Mouse (Mus musculus): ENCODE measurements around the gene Pkp4. TPM values are rescaled to one million over a fixed set of nuclear protein-coding genes. Genes with fewer than 3 reads are reported as not detected.

The Pkp4 gene
- total and polyA plus RNA-seq, 2 experiments = 38.4 to 42.7 TPM

DNA sequence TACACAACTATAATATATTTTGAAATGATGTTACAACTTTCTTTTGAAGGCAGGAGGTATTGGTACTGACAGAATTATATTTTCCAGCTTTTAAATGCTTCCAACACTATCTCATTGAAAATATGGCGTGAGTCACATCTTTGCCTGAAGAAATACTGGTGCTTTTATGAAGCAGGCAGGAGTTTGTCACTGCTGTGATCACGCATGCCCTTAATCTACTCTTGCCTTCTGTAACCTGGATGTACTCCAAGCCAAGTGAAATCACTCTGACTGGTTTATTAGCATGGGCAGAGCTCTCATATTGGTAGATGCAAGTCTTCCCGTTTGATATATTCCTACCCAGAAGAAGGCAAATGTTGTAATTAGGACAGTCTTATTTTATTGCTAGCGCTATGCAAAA is 65.7 kb downstream of the Pkp4 start:
- peak; percentile 63 for DNase-seq (ENCODE audit: extremely low read depth, low read depth, low spot score)
- WGBS = 61% methylated on average over 4 of the region's 4 CpGs
- no peaks in the 10 kb centered on the region for H3K36me3 ChIP-seq (ENCODE audit: control insufficient read depth, insufficient read depth, low read length)
- H3K9ac ChIP-seq (ENCODE audit: low read depth, low read length) = no peak overlapping the region
- H3K79me2 ChIP-seq (ENCODE audit: control insufficient read depth, insufficient read depth, low read length) = peaks cover 32% of the 10 kb centered on the region; the same call in 1 of the 2 replicates
- TF ChIP-seq POLR2A (IDR thresholded peaks at IDR 0.05; ENCODE audit: extremely low read depth, insufficient read depth, low read length) (no peak), CTCF (IDR thresholded peaks at IDR 0.05; ENCODE audit: low read depth, low read length) (no peak)
- no peak overlapping the region for H3K4me3 ChIP-seq (ENCODE audit: insufficient read depth, low read depth, low read length)
- H3K27ac ChIP-seq (replicated peaks; ENCODE audit: insufficient read depth, low read depth, low read length) = no peak overlapping the region
- no peaks in the 10 kb centered on the region for H3K27me3 ChIP-seq (ENCODE audit: control insufficient read depth, insufficient read depth, low read length)
- peaks cover 12% of the 10 kb centered on the region for H3K4me1 ChIP-seq (ENCODE audit: control insufficient read depth, insufficient read depth, low read length)

DNA sequence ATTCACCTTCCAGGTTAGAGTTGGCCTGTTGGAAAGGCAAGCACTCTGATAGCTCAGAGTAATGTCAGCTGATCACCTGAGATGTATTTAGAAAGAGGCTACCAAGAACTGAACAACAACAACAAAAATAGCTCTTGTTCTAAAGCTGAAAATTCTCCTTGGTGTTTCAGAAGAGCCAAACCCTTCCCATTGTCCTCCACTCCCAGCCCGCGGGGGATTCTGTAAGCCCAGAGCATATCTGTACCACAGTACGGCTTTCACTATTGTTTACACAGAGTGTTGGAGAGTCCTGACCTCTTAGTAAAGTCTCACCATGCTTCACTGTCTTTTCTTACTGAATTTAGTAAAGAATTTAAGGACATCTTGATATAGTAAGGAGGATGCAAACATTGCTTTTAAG is 66.4 kb downstream of the Pkp4 start:
- 28% methylated on average over 3 of the region's 3 CpGs for WGBS
- H3K4me1 ChIP-seq (ENCODE audit: control insufficient read depth, insufficient read depth, low read length) = peaks cover 12% of the 10 kb centered on the region
- TF ChIP-seq POLR2A (IDR thresholded peaks at IDR 0.05; ENCODE audit: extremely low read depth, insufficient read depth, low read length) (no peak), CTCF (IDR thresholded peaks at IDR 0.05; ENCODE audit: low read depth, low read length) (no peak)

DNA sequence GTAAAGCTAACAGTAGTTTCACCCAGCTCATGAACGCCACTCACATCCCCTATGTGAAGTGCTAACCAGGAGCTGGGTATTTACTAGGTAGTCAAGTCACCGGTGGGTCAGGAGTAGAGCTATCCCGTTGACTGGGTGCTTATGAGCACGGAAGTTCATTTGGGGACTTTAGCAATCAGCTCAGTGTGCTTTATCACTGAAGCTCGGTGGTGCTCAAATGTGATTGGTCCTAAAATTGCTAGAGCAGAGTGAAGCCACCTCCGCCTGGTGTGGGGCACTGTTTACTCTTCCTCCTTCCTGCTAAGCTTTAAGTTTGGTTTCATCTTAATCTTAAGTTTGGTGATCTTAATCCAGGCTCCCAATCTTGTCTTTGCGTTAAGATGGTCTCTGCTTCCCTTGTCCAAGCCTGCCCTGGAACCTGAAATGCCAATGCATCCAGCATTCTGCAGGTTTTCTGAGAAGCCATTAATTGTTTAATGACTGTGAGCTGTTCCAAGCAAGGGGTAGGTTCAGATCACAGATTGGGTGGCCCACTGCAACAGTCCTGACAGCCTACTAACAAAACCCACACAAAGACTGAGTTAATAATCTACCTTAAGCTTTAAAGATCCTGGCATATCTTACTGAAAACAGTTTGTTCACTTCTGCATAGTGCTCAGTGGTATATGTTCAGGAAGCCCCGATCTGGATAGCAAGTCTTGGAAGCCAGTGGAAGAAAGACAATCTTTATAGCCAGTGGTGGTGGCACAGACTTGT is 67.0 kb downstream of the Pkp4 start:
- TF ChIP-seq CTCF (IDR thresholded peaks at IDR 0.05; ENCODE audit: low read depth, low read length) (no peak), POLR2A (IDR thresholded peaks at IDR 0.05; ENCODE audit: extremely low read depth, insufficient read depth, low read length) (no peak)
- WGBS = 38% methylated on average over 8 of the region's 8 CpGs
- Histone ChIP-seq H3K79me2 (ENCODE audit: control insufficient read depth, insufficient read depth, low read length) (peaks cover 24% of the 10 kb centered on the region; the same call in 1 of the 2 replicates), H3K27me3 (ENCODE audit: control insufficient read depth, insufficient read depth, low read length) (no peaks in the 10 kb centered on the region), H3K9ac (ENCODE audit: low read depth, low read length) (no peak overlapping the region), H3K4me1 (ENCODE audit: control insufficient read depth, insufficient read depth, low read length) (peaks cover 12% of the 10 kb centered on the region), H3K4me3 (ENCODE audit: insufficient read depth, low read depth, low read length) (no peak overlapping the region), H3K36me3 (ENCODE audit: control insufficient read depth, insufficient read depth, low read length) (no peaks in the 10 kb centered on the region), H3K27ac (replicated peaks; ENCODE audit: insufficient read depth, low read depth, low read length) (no peak overlapping the region)
- no peak for DNase-seq (ENCODE audit: extremely low read depth, low read depth, low spot score)

More for the DNA sequence above, 66.4 kb downstream of the Pkp4 start:
- no peak for DNase-seq (ENCODE audit: extremely low read depth, low read depth, low spot score)
- H3K4me3 ChIP-seq (ENCODE audit: insufficient read depth, low read depth, low read length) = no peak overlapping the region
- no peak overlapping the region for H3K9ac ChIP-seq (ENCODE audit: low read depth, low read length)
- H3K36me3 ChIP-seq (ENCODE audit: control insufficient read depth, insufficient read depth, low read length) = no peaks in the 10 kb centered on the region
- no peaks in the 10 kb centered on the region for H3K27me3 ChIP-seq (ENCODE audit: control insufficient read depth, insufficient read depth, low read length)
- H3K27ac ChIP-seq (replicated peaks; ENCODE audit: insufficient read depth, low read depth, low read length) = no peak overlapping the region
- peaks cover 30% of the 10 kb centered on the region; the same call in 1 of the 2 replicates for H3K79me2 ChIP-seq (ENCODE audit: control insufficient read depth, insufficient read depth, low read length)

DNA sequence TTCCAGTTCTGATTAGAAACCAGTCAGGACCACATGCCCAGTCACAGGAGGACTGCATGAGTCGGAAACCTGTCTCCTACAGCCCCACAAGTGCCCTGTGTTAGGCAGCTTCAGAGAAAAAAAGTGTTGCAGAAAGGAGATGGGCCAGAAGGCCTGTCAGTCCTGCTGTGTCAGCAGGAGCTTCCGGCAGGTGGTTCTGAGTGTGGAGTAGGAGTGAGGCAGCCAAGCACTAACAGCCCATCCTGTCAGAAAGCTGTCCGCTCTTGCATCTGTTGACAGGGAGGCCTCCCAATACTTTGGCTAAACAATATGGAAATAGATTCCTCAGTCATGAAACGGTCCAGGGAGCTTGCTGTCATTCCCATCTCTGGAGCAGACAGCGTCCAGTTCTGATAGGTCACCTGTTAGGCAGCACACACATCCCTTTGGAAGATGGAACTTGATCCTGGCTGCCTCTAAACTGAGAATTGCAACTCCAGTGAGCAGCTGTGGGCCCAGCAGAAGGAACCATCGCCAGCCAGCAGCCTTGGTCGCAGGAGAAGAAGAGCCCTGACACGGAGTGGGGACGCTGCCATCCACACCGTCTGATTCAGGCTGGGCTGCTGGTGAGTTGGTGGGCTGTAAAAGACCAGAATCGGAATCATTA is 68.7 kb downstream of the Pkp4 start:
- DNase-seq (ENCODE audit: extremely low read depth, low read depth, low spot score) = no peak
- peaks cover 22% of the 10 kb centered on the region for H3K4me1 ChIP-seq (ENCODE audit: control insufficient read depth, insufficient read depth, low read length)
- H3K9ac ChIP-seq (ENCODE audit: low read depth, low read length) = no peak overlapping the region
- H3K4me3 ChIP-seq (ENCODE audit: insufficient read depth, low read depth, low read length) = no peak overlapping the region
- no peaks in the 10 kb centered on the region for H3K36me3 ChIP-seq (ENCODE audit: control insufficient read depth, insufficient read depth, low read length)
- no peak overlapping the region for H3K27ac ChIP-seq (replicated peaks; ENCODE audit: insufficient read depth, low read depth, low read length)
- TF ChIP-seq CTCF (IDR thresholded peaks at IDR 0.05; ENCODE audit: low read depth, low read length) = no peak
- no peak for TF ChIP-seq POLR2A (IDR thresholded peaks at IDR 0.05; ENCODE audit: extremely low read depth, insufficient read depth, low read length)
- peaks cover 17% of the 10 kb centered on the region; the same call in 1 of the 2 replicates for H3K79me2 ChIP-seq (ENCODE audit: control insufficient read depth, insufficient read depth, low read length)
- 95% methylated on average over 11 of the region's 11 CpGs for WGBS
- no peaks in the 10 kb centered on the region for H3K27me3 ChIP-seq (ENCODE audit: control insufficient read depth, insufficient read depth, low read length)

DNA sequence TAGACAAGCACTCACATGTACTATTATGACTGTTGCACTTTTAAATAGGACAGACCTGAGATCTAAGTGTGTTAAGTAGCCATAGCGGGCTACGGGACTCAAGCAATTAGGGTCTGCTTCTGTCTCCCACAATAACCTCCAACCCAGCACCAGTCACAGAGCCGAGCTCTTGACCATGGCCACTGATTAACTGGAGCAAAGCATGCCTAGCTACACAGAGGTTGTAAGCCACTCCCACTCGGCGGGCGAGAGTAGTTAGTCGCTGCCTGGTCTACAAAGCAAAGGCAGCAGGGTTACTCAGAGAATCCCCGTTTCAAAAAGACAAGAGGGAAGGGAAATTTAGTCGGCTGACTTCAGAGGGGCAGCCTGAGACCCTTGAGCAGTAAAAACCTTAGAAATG is 70.0 kb downstream of the Pkp4 start:
- Histone ChIP-seq H3K79me2 (ENCODE audit: control insufficient read depth, insufficient read depth, low read length) (peaks cover 11% of the 10 kb centered on the region; the same call in 1 of the 2 replicates), H3K4me3 (ENCODE audit: insufficient read depth, low read depth, low read length) (no peak overlapping the region), H3K27me3 (ENCODE audit: control insufficient read depth, insufficient read depth, low read length) (no peaks in the 10 kb centered on the region), H3K9ac (ENCODE audit: low read depth, low read length) (no peak overlapping the region), H3K27ac (replicated peaks; ENCODE audit: insufficient read depth, low read depth, low read length) (no peak overlapping the region), H3K4me1 (ENCODE audit: control insufficient read depth, insufficient read depth, low read length) (peaks cover 22% of the 10 kb centered on the region), H3K36me3 (ENCODE audit: control insufficient read depth, insufficient read depth, low read length) (no peaks in the 10 kb centered on the region)
- peak; percentile 58 for DNase-seq (ENCODE audit: extremely low read depth, low read depth, low spot score)
- TF ChIP-seq CTCF (IDR thresholded peaks at IDR 0.05; ENCODE audit: low read depth, low read length) (no peak), POLR2A (IDR thresholded peaks at IDR 0.05; ENCODE audit: extremely low read depth, insufficient read depth, low read length) (no peak)
- WGBS = 29% methylated on average over 9 of the region's 9 CpGs

Measured in liver, adult 2 months (tissue).